Mouse (Mus musculus): ENCODE measurements around the gene Nemp1. TPM values are rescaled to one million over a fixed set of nuclear protein-coding genes. Genes with fewer than 3 reads are reported as not detected.

The Nemp1 gene
- polyA plus RNA-seq, 1 experiment from 2014 or later = 9.9 TPM

DNA sequence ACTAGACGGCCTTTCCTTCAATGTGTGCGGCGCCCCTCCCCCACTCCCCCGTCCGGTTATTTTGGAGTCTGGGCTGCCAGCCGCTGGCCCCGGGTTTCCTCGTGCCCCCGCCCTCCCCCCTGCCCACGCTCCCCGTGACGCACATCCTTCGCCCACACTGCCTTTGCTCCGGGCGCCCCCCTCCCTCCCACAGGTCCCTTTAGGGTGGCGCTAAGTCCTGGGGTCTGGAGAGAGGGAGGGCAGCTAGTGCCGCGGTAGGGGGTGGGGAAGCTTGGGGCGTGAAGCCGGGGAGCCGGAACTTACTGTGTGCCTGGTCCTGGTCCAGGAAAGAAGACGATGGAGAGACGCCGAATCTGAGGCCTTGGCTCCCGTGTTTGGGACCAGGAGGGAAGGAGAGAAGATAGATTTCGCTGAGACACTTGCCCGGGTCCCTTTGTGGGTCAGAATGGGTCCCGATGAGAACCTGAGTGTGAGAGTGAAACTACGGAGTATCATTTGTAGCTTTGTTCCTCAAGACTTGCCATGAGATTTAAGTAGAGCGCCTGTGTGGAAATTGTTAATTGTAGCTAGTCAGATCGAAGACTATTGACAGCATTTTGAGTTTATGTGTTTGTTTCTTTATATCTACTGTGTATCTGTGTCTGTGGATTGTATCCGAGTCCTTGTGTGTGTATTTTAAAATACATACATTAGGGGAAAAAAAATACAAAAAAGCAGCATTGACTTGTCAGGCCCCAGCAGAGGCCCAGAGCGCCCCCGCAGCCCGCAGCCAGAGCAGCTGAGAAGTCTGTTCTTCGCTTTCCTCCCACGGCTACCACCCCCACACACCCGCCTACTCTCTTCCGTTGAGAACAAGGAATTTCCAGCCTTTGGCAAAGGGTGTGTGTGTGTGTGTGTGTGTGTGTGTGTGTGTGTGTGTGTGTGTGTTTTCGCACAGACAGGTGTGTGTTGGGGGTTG, 1.7 kb downstream of the Nemp1 start, which contains the start of gene Nab2:
Gene Nab2 (minus strand): TSS at position 476 of the 958 bp plus-strand sequence.
- H3K4me3 ChIP-seq = peak within 1 kb of the TSS; percentile 61
- 2% methylated on average over 40 of the region's 40 CpGs for WGBS
- DNase-seq (ENCODE audit: extremely low spot score, low spot score) = no peak
- peaks cover 64% of the 10 kb centered on the region for H3K27me3 ChIP-seq (ENCODE audit: poor library complexity, severe bottlenecking)
- peaks cover 15% of the 10 kb centered on the region for H3K36me3 ChIP-seq (replicated peaks)
- peaks cover 62% of the 10 kb centered on the region for H3K4me1 ChIP-seq
- peak within 1 kb of the TSS; percentile 89 for H3K27ac ChIP-seq
- no peaks in the 10 kb centered on the region for H3K9me3 ChIP-seq

- H3K36me3 ChIP-seq (replicated peaks) = peaks cover 7% of the 10 kb centered on the region
- WGBS = 25% methylated on average over 7 of the region's 7 CpGs
- H3K27me3 ChIP-seq (ENCODE audit: poor library complexity, severe bottlenecking) = peaks cover 56% of the 10 kb centered on the region
- DNase-seq (ENCODE audit: extremely low spot score, low spot score) = no peak
- peaks cover 54% of the 10 kb centered on the region for H3K4me1 ChIP-seq
- 0 out of 2 replicates have a peak overlapping the region, but pooled peaks have one; percentile 89 for H3K27ac ChIP-seq
- no peaks in the 10 kb centered on the region for H3K9me3 ChIP-seq
- H3K4me3 ChIP-seq = peak overlapping the region; percentile 61; the same call in 1 of the 2 replicates
Observed at GRCm38 (mm10) chr10:127669170-127669569, 2.5 kb downstream of the Nemp1 start.

GRCm38 (mm10) chr10:127670185-127670584, 3.5 kb downstream of the Nemp1 start:
- Histone ChIP-seq H3K4me1 (peaks cover 44% of the 10 kb centered on the region), H3K27me3 (ENCODE audit: poor library complexity, severe bottlenecking) (peaks cover 46% of the 10 kb centered on the region)
- 92% methylated on average over 2 of the region's 2 CpGs for WGBS

GRCm38 (mm10) chr10:127671276-127671675, 4.6 kb downstream of the Nemp1 start:
- no peak overlapping the region for H3K27ac ChIP-seq
- H3K36me3 ChIP-seq (replicated peaks) = no peaks in the 10 kb centered on the region
- H3K27me3 ChIP-seq (ENCODE audit: poor library complexity, severe bottlenecking) = peaks cover 35% of the 10 kb centered on the region
- H3K9me3 ChIP-seq = no peaks in the 10 kb centered on the region
- WGBS = 49% methylated on average over 2 of the region's 2 CpGs
- no peak overlapping the region for H3K4me3 ChIP-seq
- DNase-seq (ENCODE audit: extremely low spot score, low spot score) = no peak
- H3K4me1 ChIP-seq = peaks cover 33% of the 10 kb centered on the region

More at GRCm38 (mm10) chr10:127670185-127670584, 3.5 kb downstream of the Nemp1 start:
- no peak overlapping the region for H3K4me3 ChIP-seq
- DNase-seq (ENCODE audit: extremely low spot score, low spot score) = no peak
- H3K36me3 ChIP-seq (replicated peaks) = no peaks in the 10 kb centered on the region
- no peaks in the 10 kb centered on the region for H3K9me3 ChIP-seq
- no peak overlapping the region for H3K27ac ChIP-seq

DNA sequence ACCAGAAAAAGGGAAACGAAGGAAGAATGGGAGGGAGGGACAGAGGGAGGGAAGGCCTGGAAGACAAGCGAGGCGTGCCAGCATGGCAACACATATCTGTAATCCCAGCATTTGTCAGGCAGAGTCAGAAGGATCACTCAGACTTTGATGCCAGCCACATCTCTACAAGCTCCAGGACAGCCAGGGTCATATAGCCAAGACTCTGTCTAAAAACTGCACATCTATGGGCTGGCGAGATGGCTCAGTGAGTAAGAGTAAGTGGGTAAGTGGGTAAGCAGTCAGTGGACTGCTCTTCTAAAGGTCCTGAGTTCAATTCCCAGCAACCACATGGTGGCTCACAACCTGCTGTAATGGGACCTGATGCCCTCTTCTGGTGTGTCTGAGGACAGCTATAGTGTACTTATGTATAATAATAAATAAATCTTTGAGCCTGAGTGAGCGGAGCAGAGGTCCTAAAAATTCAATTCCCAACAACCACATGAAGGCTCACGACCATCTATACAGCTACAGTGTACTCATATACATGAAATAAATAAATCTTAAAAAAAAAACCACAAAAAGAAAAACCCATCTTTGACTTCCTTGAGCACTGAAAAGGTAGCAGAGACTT, 7.5 kb downstream of the Nemp1 start:
- Histone ChIP-seq H3K9me3 (no peaks in the 10 kb centered on the region), H3K4me1 (peaks cover 26% of the 10 kb centered on the region), H3K4me3 (no peak overlapping the region), H3K36me3 (replicated peaks) (no peaks in the 10 kb centered on the region), H3K27me3 (ENCODE audit: poor library complexity, severe bottlenecking) (peaks cover 6% of the 10 kb centered on the region), H3K27ac (no peak overlapping the region)
- no peak for DNase-seq (ENCODE audit: extremely low spot score, low spot score)
- WGBS = 88% methylated on average over 6 of the region's 6 CpGs

DNA sequence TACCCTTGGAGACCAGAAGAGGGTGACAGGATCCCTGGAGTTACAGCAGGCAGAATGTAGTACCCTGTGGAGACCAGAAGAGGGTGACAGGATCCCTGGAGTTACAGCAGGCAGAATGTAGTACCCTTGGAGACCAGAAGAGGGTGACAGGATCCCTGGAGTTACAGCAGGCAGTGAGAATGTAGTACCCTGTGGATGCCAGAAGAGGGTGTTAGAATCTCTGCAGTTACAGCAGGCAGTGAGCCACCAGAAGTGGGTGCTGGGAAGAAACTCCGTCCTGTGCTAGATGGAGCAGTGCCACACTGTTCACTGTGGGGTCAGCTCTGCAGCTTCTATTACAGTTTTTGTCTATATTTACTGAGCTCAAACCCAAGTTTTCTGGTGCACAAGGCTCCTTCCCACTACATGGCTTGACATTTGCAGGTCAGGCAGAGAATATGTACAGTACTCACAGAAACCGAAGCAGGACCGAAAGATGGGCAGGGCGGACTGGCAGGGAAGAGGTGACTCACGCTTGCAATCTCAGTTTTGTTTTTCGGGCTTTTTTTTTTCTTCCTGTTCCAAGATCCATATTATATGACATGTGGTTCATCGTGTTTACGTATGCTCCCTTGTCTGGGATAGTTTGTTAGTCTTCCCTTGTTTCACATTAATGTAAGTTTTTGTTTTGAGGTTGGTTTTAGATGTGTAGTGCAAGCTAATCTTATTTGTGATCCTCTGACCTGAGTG, 8.3 kb downstream of the Nemp1 start:
- DNase-seq (ENCODE audit: extremely low spot score, low spot score) = peak; percentile 54
- Histone ChIP-seq H3K9me3 (no peaks in the 10 kb centered on the region), H3K4me1 (peaks cover 23% of the 10 kb centered on the region), H3K36me3 (replicated peaks) (no peaks in the 10 kb centered on the region), H3K27me3 (ENCODE audit: poor library complexity, severe bottlenecking) (no peaks in the 10 kb centered on the region; the same call in 1 of the 2 replicates), H3K27ac (no peak overlapping the region), H3K4me3 (no peak overlapping the region)
- 91% methylated on average over 8 of the region's 8 CpGs for WGBS

DNA sequence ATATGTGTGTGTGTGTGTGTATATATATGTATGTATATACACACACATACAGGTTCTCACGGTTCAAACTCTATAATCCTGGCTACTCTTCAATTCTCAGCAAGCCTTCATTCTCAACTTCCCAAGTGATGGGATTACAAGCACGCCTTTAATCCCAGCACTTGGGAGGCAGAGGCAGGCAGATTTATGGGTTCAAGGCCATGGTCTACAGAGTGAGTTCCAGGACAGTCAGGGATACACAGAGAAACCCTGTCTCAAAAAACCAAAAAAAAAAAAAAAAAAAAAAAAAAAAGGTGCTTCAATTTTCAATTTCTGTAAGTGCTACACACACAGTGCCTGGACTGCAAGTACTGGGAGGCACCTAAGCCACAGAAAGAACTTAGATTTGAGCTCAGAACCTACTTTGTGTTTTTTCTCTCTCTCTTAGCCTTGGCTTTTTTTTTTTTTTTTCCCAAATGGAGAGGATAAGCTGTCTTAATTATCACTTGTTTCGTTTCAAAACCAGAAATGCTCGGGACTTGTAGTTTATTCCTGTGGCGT, 9.2 kb downstream of the Nemp1 start:
- H3K4me1 ChIP-seq = peaks cover 23% of the 10 kb centered on the region
- no peak for DNase-seq (ENCODE audit: extremely low spot score, low spot score)
- 52% methylated on average over 5 of the region's 5 CpGs for WGBS

DNA sequence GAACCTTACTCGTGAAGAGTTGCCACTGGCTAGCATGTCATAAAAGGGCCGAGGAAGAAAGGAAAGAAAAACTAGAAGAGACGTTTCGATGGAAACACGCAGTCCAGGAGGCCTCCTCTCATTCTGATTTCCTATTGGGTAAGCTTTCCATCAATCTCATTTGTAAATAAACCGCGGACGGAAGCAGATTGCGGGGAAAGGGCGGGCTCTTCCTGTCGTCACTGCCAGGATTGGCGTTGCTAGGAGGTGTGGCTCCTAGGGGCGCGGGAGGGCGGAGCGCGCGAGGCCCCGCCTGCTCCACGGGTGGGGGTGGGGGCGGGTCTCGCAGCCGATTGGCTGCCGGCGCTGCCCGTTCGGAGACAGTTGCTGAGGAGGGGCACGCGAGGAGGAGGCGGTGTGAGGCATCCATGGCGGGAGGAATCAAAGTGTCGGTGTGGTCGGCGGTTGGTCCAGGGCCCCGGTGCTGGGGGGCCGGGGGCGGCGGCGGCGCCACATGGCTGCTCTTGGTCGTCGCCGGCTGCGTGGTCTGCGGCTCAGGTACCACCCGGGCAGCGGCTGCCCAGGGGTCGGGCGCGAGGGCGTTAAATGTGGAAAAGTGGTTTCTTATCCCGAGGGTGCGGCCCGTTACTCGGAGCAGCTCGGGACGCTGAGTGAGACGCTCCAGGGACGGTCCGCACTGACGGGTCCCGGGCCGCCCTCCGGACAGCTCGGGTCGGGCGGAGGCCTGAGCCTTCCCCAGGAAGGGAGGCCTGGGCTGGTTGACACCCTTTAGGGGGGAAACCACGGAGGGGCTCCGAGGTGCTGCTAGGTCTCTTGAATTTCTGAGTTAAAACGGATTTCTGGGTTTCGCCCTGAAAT, 10.2 kb downstream of the Nemp1 start:
- under 1% methylated on average over 71 of the region's 71 CpGs for WGBS
- Histone ChIP-seq H3K4me3 (peak overlapping the region; percentile 88), H3K36me3 (replicated peaks) (peaks cover 8% of the 10 kb centered on the region; the same call in 1 of the 2 replicates), H3K27me3 (ENCODE audit: poor library complexity, severe bottlenecking) (no peaks in the 10 kb centered on the region), H3K9me3 (no peaks in the 10 kb centered on the region), H3K27ac (peak overlapping the region; percentile 91), H3K4me1 (peaks cover 23% of the 10 kb centered on the region)
- peak; percentile 95 for DNase-seq (ENCODE audit: extremely low spot score, low spot score)

More for the DNA sequence above, 9.2 kb downstream of the Nemp1 start:
- Histone ChIP-seq H3K36me3 (replicated peaks) (peaks cover 2% of the 10 kb centered on the region; the same call in 1 of the 2 replicates), H3K27ac (peak overlapping the region; percentile 72), H3K27me3 (ENCODE audit: poor library complexity, severe bottlenecking) (no peaks in the 10 kb centered on the region), H3K4me3 (peak overlapping the region; percentile 88), H3K9me3 (no peaks in the 10 kb centered on the region)

- H3K27ac ChIP-seq = peak overlapping the region; percentile 91
Observed at GRCm38 (mm10) chr10:127677591-127678336, 11.1 kb downstream of the Nemp1 start.

DNA sequence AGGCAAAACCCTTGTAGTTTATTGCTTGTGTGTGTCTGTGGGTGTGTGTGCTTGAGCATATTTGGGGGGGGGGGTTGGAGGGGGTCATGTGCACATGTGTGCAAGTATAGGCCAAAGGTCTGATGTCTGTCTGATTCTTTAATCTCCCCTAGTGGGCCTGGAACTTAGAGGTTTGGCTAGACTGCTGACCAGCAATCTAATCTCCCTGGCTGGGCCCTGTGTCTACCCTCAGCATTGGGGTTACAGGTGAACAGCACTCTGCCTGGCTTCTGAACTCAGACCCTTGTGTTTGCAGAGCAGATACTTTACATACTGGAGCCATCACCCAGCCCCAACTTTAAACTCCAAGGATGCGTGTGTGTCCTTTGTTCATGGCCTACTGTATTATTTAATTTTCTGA, 12.5 kb downstream of the Nemp1 start:
- no peak overlapping the region for H3K27ac ChIP-seq
- 94% methylated on average over 1 of the region's 1 CpGs for WGBS
- no peaks in the 10 kb centered on the region for H3K9me3 ChIP-seq
- H3K4me3 ChIP-seq = no peak overlapping the region
- no peak for DNase-seq (ENCODE audit: extremely low spot score, low spot score)
- H3K36me3 ChIP-seq (replicated peaks) = peaks cover 8% of the 10 kb centered on the region; the same call in 1 of the 2 replicates
- peaks cover 23% of the 10 kb centered on the region for H3K4me1 ChIP-seq
- no peaks in the 10 kb centered on the region for H3K27me3 ChIP-seq (ENCODE audit: poor library complexity, severe bottlenecking)

More at GRCm38 (mm10) chr10:127677591-127678336, 11.1 kb downstream of the Nemp1 start:
- Histone ChIP-seq H3K36me3 (replicated peaks) (peaks cover 8% of the 10 kb centered on the region; the same call in 1 of the 2 replicates), H3K4me1 (peaks cover 23% of the 10 kb centered on the region), H3K4me3 (peak overlapping the region; percentile 88), H3K9me3 (no peaks in the 10 kb centered on the region), H3K27me3 (ENCODE audit: poor library complexity, severe bottlenecking) (no peaks in the 10 kb centered on the region)
- WGBS = 16% methylated on average over 14 of the region's 14 CpGs
- no peak for DNase-seq (ENCODE audit: extremely low spot score, low spot score)

GRCm38 (mm10) chr10:127679881-127680280, 13.2 kb downstream of the Nemp1 start:
- 90% methylated on average over 3 of the region's 3 CpGs for WGBS
- Histone ChIP-seq H3K9me3 (no peaks in the 10 kb centered on the region), H3K4me3 (no peak overlapping the region), H3K36me3 (replicated peaks) (peaks cover 8% of the 10 kb centered on the region; the same call in 1 of the 2 replicates), H3K4me1 (peaks cover 23% of the 10 kb centered on the region), H3K27ac (no peak overlapping the region), H3K27me3 (ENCODE audit: poor library complexity, severe bottlenecking) (no peaks in the 10 kb centered on the region)
- DNase-seq (ENCODE audit: extremely low spot score, low spot score) = no peak
